Mouse (Mus musculus): ENCODE results near the gene Cstf2t. TPM values are rescaled to one million over a fixed set of nuclear protein-coding genes. Genes with fewer than 3 reads are reported as not detected.

Gene Cstf2t
- 54.6 and 57.6 TPM in 2 replicates for polyA plus RNA-seq (2015; fragmentation: Nextera tagmentation; extraction: Ambion mirVana)

DNA sequence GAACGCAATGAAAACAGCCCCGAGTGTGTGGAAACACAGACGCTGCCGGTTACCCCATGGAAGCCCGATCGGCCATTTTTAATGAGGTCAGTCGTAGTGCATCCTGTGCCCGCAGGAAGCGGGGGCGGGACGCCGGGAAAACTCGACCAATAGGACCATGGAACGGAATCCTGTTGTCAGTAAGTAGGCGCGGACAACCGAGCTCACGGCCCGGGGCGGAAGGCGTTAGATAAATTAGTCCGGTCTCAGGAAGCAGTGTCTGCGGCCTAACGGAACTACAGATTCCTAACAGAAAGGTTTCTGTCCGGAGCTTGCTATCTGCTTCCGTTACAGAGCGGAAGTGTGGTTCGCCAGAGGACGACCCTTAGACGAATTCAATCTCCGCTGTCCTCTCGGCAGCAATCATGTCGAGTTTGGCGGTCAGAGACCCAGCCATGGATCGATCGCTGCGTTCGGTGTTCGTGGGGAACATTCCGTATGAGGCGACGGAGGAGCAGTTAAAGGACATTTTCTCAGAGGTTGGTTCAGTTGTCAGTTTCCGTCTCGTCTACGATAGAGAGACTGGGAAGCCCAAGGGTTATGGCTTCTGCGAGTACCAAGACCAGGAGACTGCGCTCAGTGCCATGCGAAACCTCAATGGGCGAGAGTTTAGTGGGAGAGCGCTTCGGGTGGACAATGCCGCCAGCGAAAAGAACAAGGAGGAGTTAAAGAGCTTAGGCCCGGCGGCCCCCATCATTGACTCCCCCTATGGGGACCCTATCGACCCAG is at the start of gene Cstf2t:
Cstf2t (plus strand) TSS at position 176 of the 768 bp plus-strand sequence.
- Histone ChIP-seq H3K27ac (peak within 1 kb of the TSS; percentile 85), H3K36me3 (peaks cover 39% of the 10 kb centered on the region), H3K4me2 (peak within 1 kb of the TSS; percentile 73), H3K27me3 (no peaks in the 10 kb centered on the region), H3K9ac (peak within 1 kb of the TSS; percentile 82), H3K4me1 (peaks cover 17% of the 10 kb centered on the region), H3K4me3 (peak within 1 kb of the TSS; percentile 69), H3K9me3 (peaks cover 13% of the 10 kb centered on the region)
- ATAC-seq (ENCODE audit: insufficient number of reproducible peaks, insufficient read depth, low FRiP score, low TSS enrichment, low read depth), result peak; percentile 99
- WGBS, result 2% methylated on average over 56 of the region's 56 CpGs

GRCm38 (mm10) chr19:31038951-31039350 is 43.7 kb upstream of the Cstf2t start:
- no peaks in the 10 kb centered on the region for H3K9me3 ChIP-seq
- no peaks in the 10 kb centered on the region for H3K27me3 ChIP-seq
- no peak overlapping the region for H3K4me2 ChIP-seq
- H3K4me3 ChIP-seq, result no peak overlapping the region
- H3K36me3 ChIP-seq, result no peaks in the 10 kb centered on the region
- H3K27ac ChIP-seq, result no peak overlapping the region
- H3K9ac ChIP-seq, result no peak overlapping the region
- 71% methylated on average over 3 of the region's 3 CpGs for WGBS
- no peak for ATAC-seq (ENCODE audit: insufficient number of reproducible peaks, insufficient read depth, low FRiP score, low TSS enrichment, low read depth)
- no peaks in the 10 kb centered on the region for H3K4me1 ChIP-seq

DNA sequence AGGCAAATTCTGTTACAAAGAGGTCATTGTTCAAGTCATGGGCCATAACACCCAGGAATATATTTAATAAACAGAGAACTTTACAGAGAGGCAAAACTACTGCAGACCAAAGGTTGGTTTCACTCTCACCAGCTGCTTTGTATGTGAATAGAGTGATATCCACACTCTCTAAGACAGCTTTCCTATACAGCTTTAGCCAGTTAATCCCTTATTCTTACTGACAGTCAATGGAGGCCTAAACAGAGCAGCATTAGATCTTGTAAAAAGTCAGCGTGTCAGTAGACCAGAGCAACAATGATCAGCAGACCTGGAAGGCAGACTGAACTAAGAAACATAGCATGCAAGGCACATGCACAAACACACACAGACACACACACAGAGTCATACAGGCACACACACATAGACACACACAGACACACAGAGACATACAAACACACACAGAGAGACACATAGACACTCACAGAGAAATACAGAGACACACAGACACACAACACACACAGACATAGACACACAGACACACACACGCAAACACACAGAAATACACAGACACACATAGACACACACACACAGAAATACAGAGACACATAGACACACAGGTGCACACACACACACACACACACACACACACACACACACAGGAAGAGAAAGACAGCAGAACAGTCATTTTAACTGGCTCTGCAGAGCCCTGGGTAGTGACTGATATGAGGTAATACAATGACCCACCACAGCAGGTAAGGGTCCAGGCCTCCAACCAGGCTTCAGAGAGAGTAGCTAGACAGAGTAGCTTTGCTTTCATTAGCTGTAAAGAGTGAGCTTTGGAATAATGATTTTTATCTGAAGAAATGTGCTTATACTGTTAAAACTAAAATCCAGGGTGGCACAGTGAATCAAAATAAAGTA is 41.4 kb upstream of the Cstf2t start:
- 74% methylated on average over 2 of the region's 2 CpGs for WGBS
- no peak for ATAC-seq (ENCODE audit: insufficient number of reproducible peaks, insufficient read depth, low FRiP score, low TSS enrichment, low read depth)
- H3K4me2 ChIP-seq, result no peak overlapping the region
- no peaks in the 10 kb centered on the region for H3K9me3 ChIP-seq
- no peak overlapping the region for H3K9ac ChIP-seq
- H3K36me3 ChIP-seq, result no peaks in the 10 kb centered on the region
- H3K27me3 ChIP-seq, result no peaks in the 10 kb centered on the region
- H3K4me3 ChIP-seq, result no peak overlapping the region
- H3K27ac ChIP-seq, result no peak overlapping the region
- no peaks in the 10 kb centered on the region for H3K4me1 ChIP-seq

GRCm38 (mm10) chr19:31046601-31047000 is 36.0 kb upstream of the Cstf2t start:
- no peaks in the 10 kb centered on the region for H3K27me3 ChIP-seq
- H3K9ac ChIP-seq, result no peak overlapping the region
- no peak for ATAC-seq (ENCODE audit: insufficient number of reproducible peaks, insufficient read depth, low FRiP score, low TSS enrichment, low read depth)
- H3K4me1 ChIP-seq, result no peaks in the 10 kb centered on the region
- no peak overlapping the region for H3K4me3 ChIP-seq
- no peak overlapping the region for H3K4me2 ChIP-seq
- no peaks in the 10 kb centered on the region for H3K9me3 ChIP-seq
- no peaks in the 10 kb centered on the region for H3K36me3 ChIP-seq
- WGBS, result 95% methylated on average over 4 of the region's 4 CpGs
- H3K27ac ChIP-seq, result no peak overlapping the region

- H3K27ac ChIP-seq, result no peak overlapping the region
- H3K9me3 ChIP-seq, result no peaks in the 10 kb centered on the region
- H3K4me2 ChIP-seq, result no peak overlapping the region
- no peak overlapping the region for H3K4me3 ChIP-seq
- ATAC-seq (ENCODE audit: insufficient number of reproducible peaks, insufficient read depth, low FRiP score, low TSS enrichment, low read depth), result no peak
- no peaks in the 10 kb centered on the region for H3K36me3 ChIP-seq
- no peak overlapping the region for H3K9ac ChIP-seq
- 71% methylated on average over 1 of the region's 1 CpGs for WGBS
- H3K4me1 ChIP-seq, result no peaks in the 10 kb centered on the region; the same call in 1 of the 2 replicates
- no peaks in the 10 kb centered on the region for H3K27me3 ChIP-seq
These were observed 17.9 kb upstream of the Cstf2t start for GRCm38 (mm10) chr19:31064740-31065139.

- no peak overlapping the region for H3K27ac ChIP-seq
- H3K4me3 ChIP-seq, result no peak overlapping the region
- no peaks in the 10 kb centered on the region; the same call in 1 of the 2 replicates for H3K4me1 ChIP-seq
- H3K36me3 ChIP-seq, result no peaks in the 10 kb centered on the region
- no peaks in the 10 kb centered on the region for H3K9me3 ChIP-seq
- no peak overlapping the region for H3K9ac ChIP-seq
- 77% methylated on average over 11 of the region's 11 CpGs for WGBS
- no peaks in the 10 kb centered on the region for H3K27me3 ChIP-seq
- H3K4me2 ChIP-seq, result no peak overlapping the region
- ATAC-seq (ENCODE audit: insufficient number of reproducible peaks, insufficient read depth, low FRiP score, low TSS enrichment, low read depth), result no peak
These were observed 17.3 kb upstream of the Cstf2t start for GRCm38 (mm10) chr19:31065206-31065781.

DNA sequence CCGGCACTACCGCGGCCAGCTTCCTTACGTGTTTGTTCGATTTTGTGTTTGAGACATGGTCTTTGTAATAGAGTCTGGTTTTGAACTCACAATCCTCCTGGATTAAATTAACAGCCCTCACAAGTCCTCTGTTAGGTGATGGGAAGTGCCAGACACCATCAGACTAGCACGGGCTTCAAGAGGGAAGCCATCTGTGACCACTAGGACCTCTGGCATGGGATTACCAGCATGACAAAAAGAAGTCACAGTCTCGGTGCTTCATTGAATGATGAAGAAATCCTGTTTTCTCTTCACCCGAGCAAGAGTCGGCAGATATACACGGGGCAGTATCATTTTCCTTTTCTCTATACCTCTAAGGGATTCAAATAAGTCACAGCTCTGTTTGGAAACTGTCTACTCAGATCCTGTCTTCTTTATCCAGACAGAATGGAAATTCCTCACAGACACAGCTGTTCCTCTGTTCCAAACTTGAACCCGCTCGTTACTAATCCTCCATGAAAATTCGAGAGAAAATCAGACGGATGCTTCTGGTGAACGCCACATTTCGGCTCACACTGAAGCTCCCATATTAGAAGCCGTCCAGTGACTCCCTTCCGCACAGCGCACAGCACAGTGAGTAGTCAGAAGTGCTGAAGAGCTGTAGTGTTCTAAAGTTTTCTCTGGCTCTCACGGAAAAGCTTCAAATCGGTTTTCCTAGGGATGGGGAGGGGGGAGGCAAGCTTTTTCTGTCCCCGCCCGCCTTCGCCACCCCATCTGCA is 8.5 kb upstream of the Cstf2t start:
- Histone ChIP-seq H3K27me3 (no peaks in the 10 kb centered on the region), H3K9me3 (no peaks in the 10 kb centered on the region), H3K9ac (peak overlapping the region; percentile 52), H3K4me1 (peaks cover 10% of the 10 kb centered on the region), H3K27ac (peak overlapping the region; percentile 39), H3K4me2 (peak overlapping the region; percentile 57), H3K4me3 (peak overlapping the region; percentile 27), H3K36me3 (no peaks in the 10 kb centered on the region)
- peak; percentile 43; the same call in 1 of the 2 replicates for ATAC-seq (ENCODE audit: insufficient number of reproducible peaks, insufficient read depth, low FRiP score, low TSS enrichment, low read depth)
- 26% methylated on average over 24 of the region's 24 CpGs for whole genome bisulfite sequencing

GRCm38 (mm10) chr19:31074717-31075063 is 7.9 kb upstream of the Cstf2t start:
- H3K4me3 ChIP-seq, result peak overlapping the region; percentile 27
- H3K4me2 ChIP-seq, result peak overlapping the region; percentile 57

DNA sequence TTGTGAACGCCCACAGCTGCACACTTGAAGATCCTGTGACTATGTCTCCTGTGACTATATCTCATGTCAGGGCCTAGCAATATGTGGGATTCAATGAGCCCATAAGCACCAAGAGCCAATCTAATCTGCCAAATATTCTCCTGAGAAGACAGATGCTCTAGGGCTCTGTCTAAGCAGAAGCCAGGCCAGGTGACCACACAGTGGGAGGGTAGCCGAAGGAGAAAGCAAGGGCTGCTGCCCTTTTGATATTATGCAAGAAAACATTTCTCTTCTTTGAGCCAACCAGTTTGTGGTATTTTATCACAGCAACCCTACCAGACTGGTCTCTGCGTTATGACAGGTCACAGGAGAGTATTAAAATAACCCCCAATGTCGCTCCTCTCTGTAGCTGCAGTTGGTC is 6.5 kb upstream of the Cstf2t start:
- no peaks in the 10 kb centered on the region for H3K27me3 ChIP-seq
- no peak overlapping the region for H3K4me2 ChIP-seq
- H3K9me3 ChIP-seq, result no peaks in the 10 kb centered on the region
- no peak for ATAC-seq (ENCODE audit: insufficient number of reproducible peaks, insufficient read depth, low FRiP score, low TSS enrichment, low read depth)
- no peak overlapping the region for H3K9ac ChIP-seq
- WGBS, result 75% methylated on average over 4 of the region's 4 CpGs
- peaks cover 10% of the 10 kb centered on the region for H3K4me1 ChIP-seq
- H3K27ac ChIP-seq, result no peak overlapping the region
- H3K4me3 ChIP-seq, result no peak overlapping the region
- H3K36me3 ChIP-seq, result no peaks in the 10 kb centered on the region

More at GRCm38 (mm10) chr19:31074717-31075063, 7.9 kb upstream of the Cstf2t start:
- WGBS, result 6% methylated on average over 3 of the region's 3 CpGs
- Histone ChIP-seq H3K9ac (peak overlapping the region; percentile 52), H3K4me1 (peaks cover 10% of the 10 kb centered on the region), H3K36me3 (no peaks in the 10 kb centered on the region), H3K27ac (peak overlapping the region; percentile 39), H3K9me3 (no peaks in the 10 kb centered on the region), H3K27me3 (no peaks in the 10 kb centered on the region)
- ATAC-seq (ENCODE audit: insufficient number of reproducible peaks, insufficient read depth, low FRiP score, low TSS enrichment, low read depth), result no peak

DNA sequence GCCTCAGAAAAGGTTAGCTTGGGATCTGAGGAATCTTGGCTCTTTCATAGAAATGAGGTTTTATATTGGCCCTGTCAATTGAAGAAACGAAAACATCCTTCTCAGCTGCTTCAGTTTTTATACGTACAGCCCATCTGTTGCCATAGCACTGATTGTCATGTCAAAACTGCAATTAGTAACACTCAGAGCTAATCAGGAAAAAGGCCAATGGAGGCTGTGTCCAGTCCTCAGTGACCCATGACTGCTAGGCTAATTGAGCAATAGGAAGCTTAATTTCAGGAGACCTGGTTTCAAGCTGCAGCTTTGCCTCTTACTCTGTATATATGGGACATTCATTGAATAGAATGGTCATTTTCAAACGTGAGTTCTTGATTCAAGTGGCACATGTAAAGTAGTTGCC is 4.4 kb upstream of the Cstf2t start:
- no peak overlapping the region for H3K4me2 ChIP-seq
- no peak overlapping the region for H3K4me3 ChIP-seq
- no peak overlapping the region for H3K9ac ChIP-seq
- no peak for ATAC-seq (ENCODE audit: insufficient number of reproducible peaks, insufficient read depth, low FRiP score, low TSS enrichment, low read depth)
- no peaks in the 10 kb centered on the region for H3K27me3 ChIP-seq
- no peaks in the 10 kb centered on the region for H3K36me3 ChIP-seq
- peaks cover 12% of the 10 kb centered on the region for H3K4me1 ChIP-seq
- WGBS, result 52% methylated on average over 3 of the region's 3 CpGs
- H3K9me3 ChIP-seq, result no peaks in the 10 kb centered on the region
- H3K27ac ChIP-seq, result no peak overlapping the region

DNA sequence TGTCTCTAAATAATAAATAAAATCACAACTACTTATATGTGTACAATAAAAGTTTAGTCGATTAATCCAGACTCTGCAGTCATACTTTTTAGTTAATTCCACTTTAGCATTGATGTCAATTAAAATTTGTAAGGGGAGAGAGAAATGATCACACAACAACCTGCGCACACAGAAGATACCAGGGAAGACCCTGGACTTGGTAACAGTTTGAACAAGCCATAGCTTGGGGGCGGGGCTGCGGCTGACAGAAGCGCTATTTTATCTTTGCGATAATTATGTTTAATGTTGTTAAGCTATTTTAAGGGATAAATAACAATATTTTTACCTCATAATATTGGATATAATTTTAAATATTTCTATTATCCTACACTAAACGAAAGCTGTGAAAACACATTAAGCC is 411 bp upstream of the Cstf2t start:
- H3K27ac ChIP-seq, result peak overlapping the region; percentile 57; the same call in 1 of the 2 replicates
- H3K27me3 ChIP-seq, result no peaks in the 10 kb centered on the region
- peaks cover 13% of the 10 kb centered on the region for H3K9me3 ChIP-seq
- WGBS, result 17% methylated on average over 7 of the region's 7 CpGs
- peak overlapping the region; percentile 82; the same call in 1 of the 2 replicates for H3K9ac ChIP-seq
- ATAC-seq (ENCODE audit: insufficient number of reproducible peaks, insufficient read depth, low FRiP score, low TSS enrichment, low read depth), result no peak
- H3K4me3 ChIP-seq, result peak overlapping the region; percentile 69
- peaks cover 17% of the 10 kb centered on the region for H3K4me1 ChIP-seq
- peaks cover 35% of the 10 kb centered on the region for H3K36me3 ChIP-seq
- H3K4me2 ChIP-seq, result peak overlapping the region; percentile 73

Data from embryonic facial prominence, embryonic 13.5 days (tissue).